Mouse (Mus musculus) skeletal muscle tissue, postnatal 0 days (tissue): ENCODE measurements around the gene Olfr1508. TPM values are rescaled to one million over a fixed set of nuclear protein-coding genes. Genes with fewer than 3 reads are reported as not detected.

Experiments
- polyA plus RNA-seq: library from polyadenylated mRNA; unstranded; fragments of >200 nt; fragmentation: Nextera tagmentation; extraction: Ambion mirVana; gene quantifications from 2 replicates; pipeline ENCODE4 v1.2.1, GENCODE M21; 2015

Olfr1508 gene
- polyA plus RNA-seq = not detected in 2 replicates

DNA sequence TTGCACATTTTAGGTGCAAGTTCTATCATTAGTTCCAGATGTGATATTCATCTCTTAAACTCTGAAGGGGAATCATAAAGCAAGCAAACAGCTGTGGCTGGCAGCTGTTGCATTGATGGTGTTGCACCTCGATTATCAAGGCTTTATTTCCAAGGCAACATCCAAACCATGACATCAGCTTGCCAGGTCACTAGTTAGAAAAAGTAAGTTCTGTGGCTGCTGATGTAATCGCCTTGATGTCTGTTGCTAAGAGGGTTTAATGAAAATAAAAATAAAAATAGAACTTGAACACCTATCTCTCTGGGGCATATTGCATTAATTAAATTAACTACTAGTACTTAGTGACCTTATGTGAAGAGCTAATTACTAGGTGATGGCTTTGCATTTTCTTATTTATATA lies at the start of gene Olfr1508:
Gene Olfr1508 (minus strand): TSS at position 101 of the 400 bp plus-strand sequence.

DNA sequence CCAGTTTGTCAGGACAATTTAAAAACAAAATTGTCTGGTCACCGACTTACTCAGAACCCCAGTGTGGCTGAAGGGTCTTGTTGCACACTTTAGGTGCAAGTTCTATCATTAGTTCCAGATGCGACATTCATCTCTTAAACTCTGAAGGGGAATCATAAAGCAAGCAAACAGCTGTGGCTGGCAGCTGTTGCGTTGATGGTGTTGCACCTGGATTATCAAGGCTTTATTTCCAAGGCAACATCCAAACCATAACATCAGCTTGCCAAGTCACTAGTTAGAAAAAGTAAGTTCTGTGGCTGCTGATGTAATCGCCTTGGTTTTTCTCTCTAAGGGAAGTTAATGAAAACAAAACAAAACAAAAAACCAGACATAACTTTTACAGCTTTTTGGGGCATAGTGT lies 28.2 kb upstream of the Olfr1508 start, which contains the start of gene Olfr1507:
Gene Olfr1507 (minus strand): TSS at position 234 of the 400 bp plus-strand sequence.

DNA sequence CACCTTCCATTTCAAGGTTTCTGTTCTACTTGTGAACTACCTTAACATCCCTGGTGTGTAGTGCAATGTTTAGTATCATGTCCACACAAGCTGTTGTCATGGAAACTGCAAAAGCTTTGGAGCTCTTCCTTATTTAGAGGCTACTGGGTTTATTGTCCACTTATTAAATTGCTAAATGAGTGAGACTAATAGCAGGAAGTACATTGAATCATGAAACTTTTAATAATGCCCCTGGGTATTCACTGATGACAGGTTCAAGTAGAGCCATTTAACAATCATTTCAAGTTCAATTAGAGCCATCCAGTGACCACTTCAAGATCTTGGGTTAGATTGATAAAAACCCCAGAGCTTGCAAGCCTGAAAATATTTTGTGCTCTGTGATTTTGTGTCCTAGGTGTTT lies 24.6 kb downstream of the Olfr1508 start, which contains the start of gene Olfr1509:
Gene Olfr1509 (plus strand): TSS at position 301 of the 400 bp plus-strand sequence.

DNA sequence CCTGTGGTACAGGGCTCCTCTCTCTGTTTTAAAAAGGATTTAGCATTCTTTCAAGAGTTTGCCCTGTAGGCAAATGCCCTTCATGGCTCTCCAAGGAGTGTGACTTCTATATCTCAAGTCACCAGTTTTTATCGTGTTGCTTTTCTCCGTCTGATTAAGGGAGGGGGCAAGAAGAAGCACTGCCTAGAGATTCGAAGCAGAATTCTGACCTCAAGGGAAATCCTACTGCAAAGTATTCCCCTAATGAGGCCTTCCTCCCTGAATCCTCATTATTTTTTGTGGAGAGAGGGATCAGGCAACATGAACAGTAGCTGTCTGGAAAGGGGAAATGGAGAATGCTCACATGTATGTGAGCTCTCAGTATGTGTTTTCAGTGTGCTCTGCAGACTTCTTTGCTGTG lies 53.0 kb downstream of the Olfr1508 start, which contains the start of gene Olfr1510:
Gene Olfr1510 (minus strand): TSS at position 101 of the 400 bp plus-strand sequence.

Other genes with a start within 250 kb of the Olfr1508 start
- gene Chd8, start 209.7 kb downstream of the Olfr1508 start, polyA plus RNA-seq = 10.4 and 11.7 TPM in 2 replicates
- gene Tox4, start 188.3 kb downstream of the Olfr1508 start, polyA plus RNA-seq = 30.0 and 30.4 TPM in 2 replicates
- 6.4 and 7.0 TPM in 2 replicates for gene Rab2b, start 187.9 kb downstream of the Olfr1508 start, polyA plus RNA-seq
- 15.0 and 17.1 TPM in 2 replicates for gene Mettl3, start 162.4 kb downstream of the Olfr1508 start, polyA plus RNA-seq
- gene Sall2, start 138.7 kb downstream of the Olfr1508 start, polyA plus RNA-seq = 2.2 and 2.5 TPM in 2 replicates
- not detected in 2 replicates for gene Olfr1513, start 111.1 kb downstream of the Olfr1508 start, polyA plus RNA-seq
- gene Olfr1512, start 88.3 kb downstream of the Olfr1508 start, polyA plus RNA-seq = not detected in 2 replicates
- not detected in 2 replicates for gene Olfr1511, start 70.1 kb downstream of the Olfr1508 start, polyA plus RNA-seq
- not detected in 2 replicates for gene Olfr1510, start 53.1 kb downstream of the Olfr1508 start, polyA plus RNA-seq
- gene Olfr1509, start 24.5 kb downstream of the Olfr1508 start, polyA plus RNA-seq = not detected in 2 replicates
- gene Olfr1507, start 28.3 kb upstream of the Olfr1508 start, polyA plus RNA-seq = 0.40 TPM in 1 of 2 replicates, not detected in the other